Comparison of ENCODE assay signal across 9 mouse cellular contexts in genomic region chr10:75439211-75439811, GRCm38 (mm10). TPM values are rescaled to one million over a fixed set of nuclear protein-coding genes. Genes with fewer than 3 reads are reported as not detected.
DNase-seq lines count a peak whose midpoint lies in the region; ATAC-seq and TF ChIP-seq lines count a peak whose summit lies in the region.
"Had no signal": no experiment of that assay in that cellular context is flagged by ENCODE, and none has a peak within 500 bp of the region (broad histone marks: within the 10 kb centered on the region; RNA-seq: fewer than 3 reads in every experiment).

No protein-coding gene starts in this region.

- no peaks in the 10 kb centered on the region for H3K79me3 ChIP-seq in C2C12 (ENCODE audit: low read depth)

- H3K4me1 ChIP-seq in heart, embryonic 13.5 days: peaks cover 38% of the 10 kb centered on the region
- peaks cover 4% of the 10 kb centered on the region for H3K4me1 ChIP-seq in midbrain, embryonic 13.5 days (replicated peaks)

- no peaks in the 10 kb centered on the region for H3K36me3 ChIP-seq in C2C12 (ENCODE audit: control insufficient read depth, insufficient read depth)
- H3K36me3 ChIP-seq in heart, embryonic 13.5 days: no peaks in the 10 kb centered on the region
- no peaks in the 10 kb centered on the region for H3K36me3 ChIP-seq in midbrain, embryonic 13.5 days
- H3K36me3 ChIP-seq: limb, embryonic 13.5 days had no signal

- H3K4me2 ChIP-seq in heart, embryonic 13.5 days: no peak overlapping the region
- no peak overlapping the region for H3K4me2 ChIP-seq in midbrain, embryonic 13.5 days (replicated peaks)
- H3K4me2 ChIP-seq: limb, embryonic 13.5 days had no signal

- no peak for ATAC-seq in heart, embryonic 13.5 days (ENCODE audit: extremely low read depth, insufficient number of reproducible peaks, low FRiP score, low TSS enrichment)
- ATAC-seq in midbrain, embryonic 13.5 days: peak; percentile 49

- peak overlapping the region; percentile 59 for H3K27ac ChIP-seq in heart, embryonic 13.5 days (replicated peaks)
- no peak overlapping the region for H3K27ac ChIP-seq in midbrain, embryonic 13.5 days
- H3K27ac ChIP-seq: limb, embryonic 13.5 days had no signal

- H3K9ac ChIP-seq in heart, embryonic 13.5 days: no peak overlapping the region
- no peak overlapping the region for H3K9ac ChIP-seq in midbrain, embryonic 13.5 days (replicated peaks)
- H3K9ac ChIP-seq: limb, embryonic 13.5 days had no signal

- no peak overlapping the region for H3K4me3 ChIP-seq in C2C12 (ENCODE audit: insufficient read depth, poor library complexity, severe bottlenecking)
- no peak overlapping the region for H3K4me3 ChIP-seq in heart, embryonic 13.5 days
- H3K4me3 ChIP-seq in midbrain, embryonic 13.5 days (replicated peaks): no peak overlapping the region
- H3K4me3 ChIP-seq: limb, embryonic 13.5 days had no signal

- H3K27me3 ChIP-seq in C2C12 (ENCODE audit: control insufficient read depth, insufficient read depth, insufficient read length): no peaks in the 10 kb centered on the region
- H3K27me3 ChIP-seq in heart, embryonic 13.5 days (replicated peaks): no peaks in the 10 kb centered on the region
- 0 out of 2 replicates have a peak, but pooled peaks cover 3% of the 10 kb centered on the region for H3K27me3 ChIP-seq in midbrain, embryonic 13.5 days
- H3K27me3 ChIP-seq: limb, embryonic 13.5 days had no signal

- H3K9me3 ChIP-seq in heart, embryonic 13.5 days: no peaks in the 10 kb centered on the region
- H3K9me3 ChIP-seq in midbrain, embryonic 13.5 days: no peaks in the 10 kb centered on the region
- H3K9me3 ChIP-seq: limb, embryonic 13.5 days had no signal

- no peaks in the 10 kb centered on the region for H3K79me2 ChIP-seq in C2C12 (ENCODE audit: control insufficient read depth, insufficient read depth)

- peak; percentile 51 for DNase-seq in gastrocnemius, adult 18-20 months (ENCODE audit: low spot score)
- no peak for DNase-seq in gastrocnemius, adult 8-10 months (ENCODE audit: low spot score in 2 of 2)
- DNase-seq in cerebellum, adult 9-11 months: peak; percentile 13
- peak; percentile 71 to 73 for DNase-seq in layer of hippocampus, postnatal 10 days (ENCODE audit: low spot score in 2 of 2)
- DNase-seq in thymus, postnatal 25 days: peak; percentile 48

- no peak overlapping the region for H3ac ChIP-seq in C2C12 (ENCODE audit: control insufficient read depth, insufficient read length, low read depth)

- TF ChIP-seq CTCF in C2C12 (IDR thresholded peaks at IDR 0.05; ENCODE audit: control insufficient read depth, insufficient read depth, insufficient read length): peak; percentile 18

- WGBS in heart, embryonic 13.5 days: 38% methylated on average over 7 of the region's 7 CpGs
- WGBS in midbrain, embryonic 13.5 days: 40% methylated on average over 7 of the region's 7 CpGs

TF ChIP-seq in C2C12, 6 proteins besides CTCF, POLR2A, EP300 and RAD21:
- TF ChIP-seq FOSL1 (IDR thresholded peaks at IDR 0.05; ENCODE audit: insufficient read depth, low read length, poor library complexity, severe bottlenecking): no peak
- TF ChIP-seq MYOG (IDR thresholded peaks at IDR 0.05; ENCODE audit: control insufficient read depth, extremely low read depth, insufficient read length): no peak

RNA-seq across cellular contexts. Expression of gene Upb1, which starts 38.4 kb away (rescaled TPM):
- under 1 TPM in 1 of 2 experiments, not detected in 1; 0.17 TPM for total RNA-seq in gastrocnemius, adult 18-20 months (2021)
- under 1 TPM in 2 of 4 experiments, not detected in 2; 0.10 to 0.48 TPM for total RNA-seq in gastrocnemius, adult 8-10 months (2022)
- polyA plus RNA-seq in C2C12 (2012; fragmentation: generic; extraction: Trizol): 0.06 TPM
- 0.23 and 0.42 TPM in 2 replicates for polyA plus RNA-seq in heart, embryonic 13.5 days (2015; fragmentation: Nextera tagmentation; extraction: Ambion mirVana)
- total RNA-seq in layer of hippocampus, postnatal 10 days (2021): under 1 TPM; 0.41 to 0.58 TPM
- polyA plus RNA-seq in midbrain, embryonic 13.5 days (2015; fragmentation: Nextera tagmentation; extraction: Ambion mirVana): not detected in 2 replicates

Comparison
In these comparisons a context has a peak if more than half of its experiments do, and no peak if none do; other contexts are left out.
1. DNase-seq: peak in gastrocnemius, adult 18-20 months (single experiment), cerebellum, adult 9-11 months (single experiment), layer of hippocampus, postnatal 10 days (2 of 2) and thymus, postnatal 25 days (single experiment); none in gastrocnemius, adult 8-10 months (0 of 2).